Mouse (Mus musculus) liver, embryonic 12.5 days (tissue): ENCODE measurements around the gene Stac3. TPM values are rescaled to one million over a fixed set of nuclear protein-coding genes. Genes with fewer than 3 reads are reported as not detected.
A peak's percentile ranks its signal among the peaks of the same experiment; 100 is the strongest.

Experiments
- ATAC-seq: fragments of 200-750 bp; cut with Nextera tagmentation; 2 replicates; pipeline ENCODE4 v1.8.0; 2017; ENCODE audit warnings: moderate number of reproducible peaks, mild to moderate bottlenecking, moderate library complexity
- H3K27ac ChIP-seq: fragments of 300-500 bp; sonication (generic); 2 replicates; pipeline ENCODE4 v1.5.1; 2016; ENCODE audit warnings: mild to moderate bottlenecking
- H3K27me3 ChIP-seq: fragments of 300-500 bp; sonication (generic); replicated peaks from 2 replicates; pipeline ENCODE4 v1.6.1; 2016; ENCODE audit warnings: mild to moderate bottlenecking, moderate library complexity
- H3K36me3 ChIP-seq: fragments of 300-500 bp; sonication (generic); 2 replicates; pipeline ENCODE4 v1.6.1; 2016; ENCODE audit warnings: mild to moderate bottlenecking, moderate library complexity
- H3K4me1 ChIP-seq: fragments of 300-500 bp; sonication (generic); 2 replicates; pipeline ENCODE4 v1.6.1; 2016
- H3K4me2 ChIP-seq: fragments of 300-500 bp; sonication (generic); 2 replicates; pipeline ENCODE4 v1.6.1; 2016; ENCODE audit warnings: mild to moderate bottlenecking, moderate library complexity
- H3K4me3 ChIP-seq: fragments of 300-500 bp; sonication (generic); 2 replicates; pipeline ENCODE4 v1.5.1; 2016; ENCODE audit warnings: mild to moderate bottlenecking, moderate library complexity
- H3K9ac ChIP-seq: fragments of 300-500 bp; sonication (generic); 2 replicates; pipeline ENCODE4 v1.6.1; 2016; ENCODE audit warnings: mild to moderate bottlenecking, moderate library complexity
- H3K9me3 ChIP-seq: fragments of 300-500 bp; sonication (generic); replicated peaks from 2 replicates; pipeline ENCODE4 v1.6.1; 2016; ENCODE audit warnings: mild to moderate bottlenecking, moderate library complexity
- WGBS: fragments of 180-500 bp; shearing (Covaris S2); methylation state at CpG from one replicate; pipeline ENCODE4 v1.1.7; 2016; ENCODE audit not compliant: insufficient replicate concordance; 5-methylcytosine and 5-hydroxymethylcytosine counted together
- polyA plus RNA-seq: library from polyadenylated mRNA; unstranded; fragments of >200 nt; fragmentation: Nextera tagmentation; extraction: Ambion mirVana; gene quantifications from 2 replicates; pipeline ENCODE4 v1.2.1, GENCODE M21; 2016

Gene Stac3
- polyA plus RNA-seq, 1 experiment from 2014 or later = 0.45 TPM

- no peak overlapping the region for H3K9ac ChIP-seq
- 92% methylated on average over 26 of the region's 26 CpGs for WGBS
- peaks cover 78% of the 10 kb centered on the region for H3K4me1 ChIP-seq
- no peak overlapping the region for H3K27ac ChIP-seq
- H3K9me3 ChIP-seq = no peaks in the 10 kb centered on the region
- peaks cover 42% of the 10 kb centered on the region for H3K36me3 ChIP-seq
- no peak for ATAC-seq
- no peak overlapping the region for H3K4me3 ChIP-seq
- peaks cover 52% of the 10 kb centered on the region for H3K27me3 ChIP-seq
- H3K4me2 ChIP-seq = no peak overlapping the region
Observed at GRCm38 (mm10) chr10:127519041-127519701, 17.7 kb downstream of the Stac3 start.

- Histone ChIP-seq H3K36me3 (peaks cover 42% of the 10 kb centered on the region), H3K4me1 (peaks cover 73% of the 10 kb centered on the region), H3K27ac (no peak overlapping the region), H3K9ac (peak overlapping the region; percentile 82; the same call in 1 of the 2 replicates), H3K4me2 (peak overlapping the region; percentile 89), H3K27me3 (peaks cover 52% of the 10 kb centered on the region), H3K4me3 (peak overlapping the region; percentile 70), H3K9me3 (no peaks in the 10 kb centered on the region)
- WGBS = 79% methylated on average over 37 of the region's 37 CpGs
- no peak for ATAC-seq
Observed at GRCm38 (mm10) chr10:127519903-127520713, 18.6 kb downstream of the Stac3 start.

GRCm38 (mm10) chr10:127520714-127521357, 19.4 kb downstream of the Stac3 start:
- peaks cover 70% of the 10 kb centered on the region for H3K4me1 ChIP-seq

GRCm38 (mm10) chr10:127521611-127522080, 20.2 kb downstream of the Stac3 start:
- peak; percentile 72 for ATAC-seq
- Histone ChIP-seq H3K27me3 (peaks cover 54% of the 10 kb centered on the region), H3K27ac (peak overlapping the region; percentile 85), H3K9ac (peak overlapping the region; percentile 82), H3K4me1 (peaks cover 70% of the 10 kb centered on the region), H3K4me2 (peak overlapping the region; percentile 89), H3K36me3 (peaks cover 42% of the 10 kb centered on the region), H3K4me3 (peak overlapping the region; percentile 70), H3K9me3 (no peaks in the 10 kb centered on the region)
- 2% methylated on average over 12 of the region's 12 CpGs for WGBS

More at GRCm38 (mm10) chr10:127520714-127521357, 19.4 kb downstream of the Stac3 start:
- Histone ChIP-seq H3K9me3 (no peaks in the 10 kb centered on the region), H3K27ac (peak overlapping the region; percentile 85), H3K36me3 (peaks cover 42% of the 10 kb centered on the region), H3K27me3 (peaks cover 52% of the 10 kb centered on the region), H3K4me3 (peak overlapping the region; percentile 70), H3K9ac (peak overlapping the region; percentile 82), H3K4me2 (peak overlapping the region; percentile 89)
- 0 out of 2 replicates have a peak, but pooled peaks have one; percentile 1 for ATAC-seq
- 65% methylated on average over 20 of the region's 20 CpGs for WGBS

GRCm38 (mm10) chr10:127522088-127522581, 20.6 kb downstream of the Stac3 start, which contains the start of gene Shmt2:
TSS of gene Shmt2 (minus strand) at chr10:127522444.
- Histone ChIP-seq H3K4me2 (peak within 1 kb of the TSS; percentile 89), H3K27me3 (peaks cover 55% of the 10 kb centered on the region), H3K27ac (peak within 1 kb of the TSS; percentile 85), H3K4me3 (peak within 1 kb of the TSS; percentile 70), H3K4me1 (peaks cover 70% of the 10 kb centered on the region), H3K9ac (peak within 1 kb of the TSS; percentile 82), H3K36me3 (peaks cover 38% of the 10 kb centered on the region), H3K9me3 (no peaks in the 10 kb centered on the region)
- peak; percentile 64 for ATAC-seq
- under 1% methylated on average over 21 of the region's 21 CpGs for WGBS

- H3K4me3 ChIP-seq = no peak overlapping the region
- no peak overlapping the region for H3K4me2 ChIP-seq
- H3K27ac ChIP-seq = no peak overlapping the region
- 5% methylated on average over 23 of the region's 23 CpGs for WGBS
- peaks cover 12% of the 10 kb centered on the region for H3K36me3 ChIP-seq
- no peak overlapping the region for H3K9ac ChIP-seq
- peaks cover 46% of the 10 kb centered on the region for H3K4me1 ChIP-seq
- ATAC-seq = no peak
- peaks cover 71% of the 10 kb centered on the region for H3K27me3 ChIP-seq
- no peaks in the 10 kb centered on the region for H3K9me3 ChIP-seq
Observed at GRCm38 (mm10) chr10:127524646-127525255, 23.3 kb downstream of the Stac3 start.

- Histone ChIP-seq H3K9me3 (no peaks in the 10 kb centered on the region), H3K27me3 (peaks cover 84% of the 10 kb centered on the region), H3K9ac (no peak overlapping the region), H3K27ac (no peak overlapping the region), H3K4me2 (peak overlapping the region; percentile 53), H3K4me3 (peak overlapping the region; percentile 38), H3K4me1 (peaks cover 38% of the 10 kb centered on the region), H3K36me3 (no peaks in the 10 kb centered on the region)
- ATAC-seq = no peak
- 4% methylated on average over 26 of the region's 26 CpGs for WGBS
Observed at GRCm38 (mm10) chr10:127526048-127526447, 24.6 kb downstream of the Stac3 start.

- Histone ChIP-seq H3K27me3 (peaks cover 90% of the 10 kb centered on the region), H3K4me1 (peaks cover 32% of the 10 kb centered on the region), H3K4me2 (peak overlapping the region; percentile 53), H3K9ac (no peak overlapping the region), H3K4me3 (peak overlapping the region; percentile 38), H3K27ac (no peak overlapping the region), H3K36me3 (no peaks in the 10 kb centered on the region), H3K9me3 (no peaks in the 10 kb centered on the region)
- 1% methylated on average over 26 of the region's 26 CpGs for whole genome bisulfite sequencing
- 0 out of 2 replicates have a peak, but pooled peaks have one; percentile 8 for ATAC-seq
Observed at GRCm38 (mm10) chr10:127526681-127527080, 25.2 kb downstream of the Stac3 start.

- 6% methylated on average over 17 of the region's 17 CpGs for WGBS
- Histone ChIP-seq H3K27ac (no peak overlapping the region), H3K36me3 (no peaks in the 10 kb centered on the region), H3K27me3 (peaks cover 98% of the 10 kb centered on the region), H3K9me3 (no peaks in the 10 kb centered on the region), H3K9ac (no peak overlapping the region), H3K4me1 (peaks cover 30% of the 10 kb centered on the region), H3K4me2 (no peak overlapping the region), H3K4me3 (no peak overlapping the region)
- no peak for ATAC-seq
Observed at GRCm38 (mm10) chr10:127527481-127527880, 26.0 kb downstream of the Stac3 start.

GRCm38 (mm10) chr10:127530945-127531344, 29.5 kb downstream of the Stac3 start:
- H3K4me1 ChIP-seq = peaks cover 32% of the 10 kb centered on the region
- H3K36me3 ChIP-seq = no peaks in the 10 kb centered on the region
- H3K27me3 ChIP-seq = peaks cover 100% of the 10 kb centered on the region
- H3K4me2 ChIP-seq = no peak overlapping the region
- no peak overlapping the region for H3K9ac ChIP-seq
- no peaks in the 10 kb centered on the region for H3K9me3 ChIP-seq
- no peak overlapping the region for H3K27ac ChIP-seq
- 2% methylated on average over 17 of the region's 25 CpGs for WGBS
- ATAC-seq = no peak
- no peak overlapping the region for H3K4me3 ChIP-seq

GRCm38 (mm10) chr10:127531548-127531947, 30.1 kb downstream of the Stac3 start:
- no peak overlapping the region for H3K9ac ChIP-seq
- 3% methylated on average over 4 of the region's 4 CpGs for WGBS
- no peak for ATAC-seq
- H3K9me3 ChIP-seq = no peaks in the 10 kb centered on the region
- H3K4me1 ChIP-seq = peaks cover 26% of the 10 kb centered on the region
- H3K27ac ChIP-seq = no peak overlapping the region
- H3K4me3 ChIP-seq = no peak overlapping the region
- peaks cover 100% of the 10 kb centered on the region for H3K27me3 ChIP-seq
- H3K4me2 ChIP-seq = no peak overlapping the region
- no peaks in the 10 kb centered on the region for H3K36me3 ChIP-seq
